Mouse (Mus musculus) cortical plate, adult 2 months (tissue): ENCODE measurements around the gene Cyp2d9.
"Not testable (repeated sequence)": the region's sequence is repeated elsewhere in the genome, so short reads cannot be mapped to it uniquely, and the experiment has no call there.

Experiments
- CTCF ChIP-seq: fragments of 200-500 bp; IDR thresholded peaks from 2 replicates; pipeline ENCODE4 v1.5.1; 2011; ENCODE audit warnings: mild to moderate bottlenecking, control low read depth, low read length; ENCODE audit not compliant: insufficient read depth; ENCODE audit errors: extremely low read depth
- POLR2A ChIP-seq: fragments of 200-500 bp; IDR thresholded peaks from 2 replicates; pipeline ENCODE4 v1.6.1; 2011; ENCODE audit warnings: mild to moderate bottlenecking, low read length, control low read depth; ENCODE audit not compliant: insufficient read depth; ENCODE audit errors: extremely low read depth

DNA sequence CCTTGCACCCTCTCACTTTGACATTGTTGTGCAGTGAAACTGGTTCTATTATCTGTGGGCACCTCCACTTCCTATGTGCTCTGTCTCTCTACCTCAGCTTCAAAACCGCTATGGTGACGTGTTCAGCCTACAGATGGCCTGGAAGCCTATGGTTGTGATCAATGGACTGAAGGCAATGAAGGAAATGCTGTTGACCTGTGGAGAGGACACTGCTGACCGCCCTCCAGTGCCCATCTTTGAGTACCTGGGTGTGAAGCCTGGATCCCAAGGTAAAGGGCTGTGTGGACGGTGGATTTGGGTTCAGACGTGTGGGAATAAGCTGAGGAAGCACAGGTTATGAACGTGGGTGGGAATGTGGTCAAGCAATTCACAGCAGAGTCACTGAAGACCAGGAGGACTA, 20.3 kb downstream of the Cyp2d9 start:
- not testable (repeated sequence) for TF ChIP-seq CTCF, POLR2A
